Mouse (Mus musculus) T-helper 1 cell (primary cell): ENCODE measurements around the gene Bag2.

Source experiments
- in situ Hi-C: fragments of 300-600 bp; cut with MboI, MseI; formaldehyde crosslinking; loops from one replicate; pipeline ENCODE4 v1.15.1; 2025; ENCODE audit warnings: high pct_unique_total_duplicates

Gene Bag2

GRCm38 (mm10) chr1:33757491-33758041 is at the start of gene Bag2:
Gene Bag2, minus strand, starts transcription at chr1:33757795.
- in situ Hi-C loops = no loop called here

- in situ Hi-C loops = no loop called here
Measured at GRCm38 (mm10) chr1:33803323-33803722, 45.7 kb upstream of the Bag2 start.

DNA sequence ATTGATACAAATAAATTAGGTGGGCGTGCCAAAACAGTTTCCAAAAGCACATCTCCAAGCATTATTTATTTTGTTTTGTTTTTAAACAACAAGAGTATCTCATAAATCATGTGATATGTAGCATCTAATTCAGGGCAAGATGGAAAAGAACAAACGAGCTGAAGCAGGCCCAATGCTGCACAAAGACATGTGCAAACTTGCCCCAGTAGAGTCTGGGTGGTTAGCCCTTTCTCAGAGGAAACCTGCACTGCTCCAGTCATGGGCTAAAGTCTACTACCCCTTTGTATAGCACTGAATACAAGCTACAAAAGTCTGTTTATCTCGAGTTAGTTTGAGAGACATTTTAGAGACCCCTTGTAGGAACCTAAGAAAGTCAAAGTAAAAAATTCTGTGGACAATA is 42.0 kb upstream of the Bag2 start:
- in situ Hi-C loops = no loop called here

DNA sequence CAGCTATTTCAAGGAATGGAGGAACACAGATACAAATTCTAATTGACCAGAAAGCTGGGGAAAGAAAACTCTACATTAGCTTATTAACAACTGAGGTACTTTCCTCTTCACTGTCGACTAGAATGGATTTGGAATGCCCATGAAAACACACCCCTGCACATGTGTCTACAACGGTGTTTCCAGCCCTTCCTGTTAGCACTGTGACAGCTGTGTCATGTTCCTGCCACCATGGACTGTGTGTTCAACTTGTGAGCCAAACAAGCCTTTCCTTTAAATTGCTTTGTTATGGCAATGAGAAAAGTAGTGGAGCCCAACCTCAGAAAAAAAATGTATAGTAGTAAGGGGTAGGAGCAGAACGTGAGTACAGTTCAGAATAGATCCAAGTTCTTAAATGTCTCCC is 30.9 kb upstream of the Bag2 start:
- in situ Hi-C loops = no loop called here

GRCm38 (mm10) chr1:33788072-33788471 is 30.5 kb upstream of the Bag2 start:
- in situ Hi-C loops = no loop called here

GRCm38 (mm10) chr1:33784561-33784960 is 27.0 kb upstream of the Bag2 start:
- in situ Hi-C loops = no loop called here

- in situ Hi-C loops = no loop called here
Measured at GRCm38 (mm10) chr1:33776175-33776611, 18.6 kb upstream of the Bag2 start.

DNA sequence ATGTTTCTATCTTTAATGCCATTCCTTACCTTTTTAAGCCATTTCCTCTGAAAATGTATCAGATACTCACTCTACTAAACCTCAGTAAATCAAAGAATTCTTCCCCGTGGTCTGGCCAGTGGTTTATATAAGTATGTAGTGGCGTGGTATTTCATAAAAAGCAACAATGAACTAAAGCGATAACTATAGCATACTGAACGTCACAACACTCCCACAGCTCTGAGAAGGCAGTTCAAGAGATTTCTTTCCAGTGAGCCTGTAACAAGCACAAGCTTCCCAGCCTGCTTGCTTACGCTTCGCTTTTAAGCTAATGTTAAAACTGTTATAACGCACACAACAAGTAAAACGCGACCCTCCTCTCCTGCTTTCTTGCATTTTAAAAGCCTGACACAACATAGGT is 14.5 kb upstream of the Bag2 start:
- in situ Hi-C loops = no loop called here

- in situ Hi-C loops = no loop called here
Measured at GRCm38 (mm10) chr1:33771621-33772020, 14.0 kb upstream of the Bag2 start.

DNA sequence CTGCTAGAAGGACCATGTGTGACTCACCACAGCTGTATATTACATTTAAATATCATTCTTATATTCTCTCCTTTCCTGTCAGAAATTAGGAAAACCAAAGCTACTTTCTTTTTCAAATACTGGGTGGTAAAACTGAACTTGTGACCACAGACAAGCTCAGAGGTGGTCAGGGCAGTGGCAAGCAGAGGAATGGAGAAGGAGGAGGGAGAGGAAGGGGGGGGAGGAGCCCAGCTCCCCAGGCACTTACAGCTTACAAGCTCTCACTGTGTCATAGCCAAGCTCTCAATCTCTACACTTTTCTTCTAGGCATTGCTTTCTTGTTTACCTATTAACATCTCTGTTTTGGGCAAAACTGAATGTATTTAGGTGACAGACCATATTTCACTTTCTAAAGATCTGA is 11.2 kb upstream of the Bag2 start:
- in situ Hi-C loops = no loop called here

DNA sequence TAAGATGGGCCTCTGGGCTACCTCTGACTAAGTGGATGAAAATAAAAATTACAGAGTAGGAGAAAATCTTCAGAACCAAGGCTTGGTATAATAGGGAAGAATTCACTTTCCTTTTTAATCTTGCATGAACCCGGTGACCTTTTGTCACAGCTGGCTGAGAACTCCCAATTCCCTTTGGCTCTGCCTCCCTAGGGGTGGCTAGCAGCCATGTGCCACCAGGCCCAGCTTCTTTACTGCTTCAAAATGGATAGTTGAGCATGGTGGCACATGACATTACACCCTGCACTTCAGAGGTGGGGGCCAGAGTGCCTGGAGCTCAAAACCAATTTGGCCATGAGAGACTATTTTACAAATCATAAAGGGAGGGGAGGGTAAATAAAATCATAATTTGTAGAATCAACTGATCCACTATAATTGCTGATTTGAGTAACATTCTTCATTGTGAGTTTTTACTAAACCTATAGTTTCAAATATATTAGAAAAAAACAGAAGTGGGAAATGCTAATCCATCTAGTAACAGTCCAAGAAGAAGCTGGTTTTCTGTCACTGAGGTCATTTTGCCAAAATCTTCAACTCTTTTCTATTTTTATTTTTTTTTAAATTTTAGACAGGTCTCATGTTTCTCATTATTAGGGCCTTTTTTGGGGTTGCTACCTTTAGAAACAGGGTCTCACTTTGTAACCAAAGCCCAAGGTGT is 10.6 kb upstream of the Bag2 start:
- in situ Hi-C loops = no loop called here

DNA sequence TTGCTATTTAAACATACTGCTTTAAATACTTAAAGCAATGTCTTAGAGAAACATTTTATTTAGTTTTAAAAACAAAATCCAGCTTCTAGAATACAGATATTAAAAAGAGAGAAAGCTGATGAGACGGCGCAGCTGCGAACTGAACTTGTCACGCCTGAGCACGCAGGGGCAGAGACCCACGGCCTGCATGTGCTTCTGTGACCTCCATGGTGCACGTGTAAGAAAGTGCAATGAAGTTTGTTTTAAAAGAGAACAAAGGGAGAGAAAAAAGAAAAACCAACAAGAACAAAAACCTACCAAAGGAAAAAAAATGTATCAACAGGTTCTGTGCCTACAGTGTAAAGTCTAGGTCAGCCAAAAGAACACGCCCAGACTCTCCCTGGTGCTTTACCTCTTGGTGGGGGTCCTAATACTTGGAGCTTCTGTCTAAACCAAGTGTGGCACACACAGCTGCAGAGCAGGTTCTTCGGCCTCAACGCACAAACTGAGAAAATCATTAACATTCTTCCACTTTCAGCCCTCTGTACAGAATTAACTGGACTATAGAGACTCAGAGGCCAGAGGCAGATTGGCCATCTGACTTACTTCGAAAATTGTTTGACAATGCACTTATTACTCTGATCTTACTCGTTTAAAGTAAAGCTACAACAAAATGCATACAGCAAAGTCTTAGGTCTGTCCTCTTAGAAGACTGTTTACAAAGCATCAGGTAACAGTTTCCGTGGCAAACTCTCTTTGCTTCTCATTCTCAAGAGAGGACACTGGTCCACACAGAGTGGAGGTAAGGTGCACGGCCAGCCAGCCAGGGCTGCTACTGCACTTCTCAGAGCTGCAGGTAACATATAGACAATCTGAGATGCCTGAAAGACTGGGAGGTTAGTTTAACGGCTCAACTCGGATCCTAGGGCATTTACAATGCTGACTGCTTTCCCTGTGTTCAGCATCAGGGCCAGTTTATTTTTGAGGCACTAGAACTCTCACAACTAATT is 9.2 kb upstream of the Bag2 start:
- in situ Hi-C loops = no loop called here

GRCm38 (mm10) chr1:33765468-33766080 is 8.0 kb upstream of the Bag2 start:
- in situ Hi-C loops = no loop called here

DNA sequence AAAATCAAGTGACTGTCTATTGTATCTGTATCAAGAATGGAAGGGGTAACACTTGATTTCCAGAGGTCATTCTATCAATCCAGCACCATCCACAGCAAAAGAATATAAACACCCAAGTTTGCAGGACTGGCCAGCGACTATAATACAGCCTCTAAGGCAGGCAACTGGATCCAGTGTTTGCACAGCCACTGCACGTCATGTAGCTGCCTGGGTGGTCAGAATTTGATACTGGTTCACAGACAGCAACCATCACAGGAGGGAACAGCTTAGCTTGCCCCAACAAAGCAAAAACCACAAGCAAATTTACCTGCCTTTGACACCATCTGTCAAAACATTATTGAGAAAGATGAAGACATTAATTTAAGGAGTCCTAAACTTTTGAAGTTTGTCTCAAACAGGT is 6.2 kb upstream of the Bag2 start:
- in situ Hi-C loops = no loop called here

DNA sequence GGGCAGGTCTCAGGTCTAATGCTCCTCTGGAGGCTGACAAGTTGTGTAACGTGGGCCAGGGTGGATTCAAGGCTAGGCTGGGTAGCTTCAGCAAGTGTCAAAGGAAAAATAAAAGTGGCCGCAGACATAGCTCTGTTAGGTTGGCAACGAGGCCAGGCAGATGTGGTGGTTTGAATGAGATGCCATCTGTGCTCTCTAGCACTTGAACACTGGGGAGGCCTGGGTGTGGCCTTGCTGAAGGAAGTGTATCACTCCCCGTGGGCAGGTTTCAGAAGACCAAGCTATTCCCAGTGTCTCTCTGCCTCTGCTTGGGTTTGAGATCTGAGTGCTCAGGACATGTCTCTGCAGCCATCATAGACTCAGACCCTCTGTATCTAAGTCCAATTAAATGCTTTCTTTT is 893 bp upstream of the Bag2 start:
- in situ Hi-C loops = no loop called here

- in situ Hi-C loops = no loop called here
Measured at GRCm38 (mm10) chr1:33757033-33757413, 572 bp downstream of the Bag2 start.

DNA sequence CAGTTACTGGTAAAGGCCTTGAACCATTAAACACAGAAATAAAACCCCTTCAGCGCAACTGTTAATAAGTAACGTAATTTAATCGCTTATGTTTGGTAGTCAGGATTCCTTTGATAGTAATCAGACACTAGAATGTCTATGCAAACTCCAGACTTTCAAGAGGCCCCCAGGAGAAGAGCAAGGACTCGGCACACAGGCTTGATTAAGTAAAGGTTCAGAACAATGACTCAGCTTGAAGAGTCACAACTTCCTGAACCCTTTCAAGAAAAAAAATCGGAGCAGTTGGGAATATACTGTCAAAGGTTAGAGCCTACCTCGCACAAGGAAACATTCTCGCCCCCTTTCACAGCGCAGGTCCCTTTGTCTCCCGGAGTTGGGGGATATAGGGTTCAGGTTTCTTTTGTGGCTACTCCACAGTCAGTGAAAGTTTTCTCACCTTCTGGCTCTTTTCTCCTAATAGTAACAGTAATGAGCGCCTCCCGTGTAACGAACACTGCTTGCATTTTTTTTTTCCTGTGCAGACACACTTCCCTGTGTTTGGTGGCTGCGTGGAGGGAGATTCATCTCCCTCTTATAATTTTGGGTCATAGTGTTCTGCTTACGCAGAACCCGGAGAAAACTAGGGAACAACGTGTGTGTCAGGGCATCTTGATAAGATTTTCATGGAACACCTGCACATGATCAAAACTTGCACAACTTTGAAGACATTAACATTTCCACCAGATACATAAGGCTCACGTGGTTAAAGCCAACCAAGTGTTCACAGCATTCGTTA is 1.1 kb downstream of the Bag2 start:
- in situ Hi-C loops = no loop called here

DNA sequence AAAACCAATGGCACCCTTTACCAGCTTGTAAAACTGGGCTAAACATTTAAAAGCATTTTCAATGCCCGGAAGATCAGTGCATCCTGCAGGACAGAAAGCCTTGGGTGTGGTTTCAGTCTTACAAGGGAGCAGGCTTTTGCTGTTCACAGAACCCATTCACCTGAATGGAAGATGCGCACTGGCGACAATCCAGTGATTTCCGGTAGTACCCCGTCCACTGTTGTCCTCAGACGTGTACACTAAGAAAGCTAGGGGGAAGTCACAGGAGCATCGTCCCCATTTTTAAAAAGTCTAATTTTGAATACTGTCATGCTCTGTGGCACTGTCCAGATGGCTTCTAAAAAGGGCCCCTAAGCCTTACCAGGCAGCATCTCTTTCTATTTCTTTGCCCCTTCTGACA is 1.8 kb downstream of the Bag2 start:
- in situ Hi-C loops = no loop called here

DNA sequence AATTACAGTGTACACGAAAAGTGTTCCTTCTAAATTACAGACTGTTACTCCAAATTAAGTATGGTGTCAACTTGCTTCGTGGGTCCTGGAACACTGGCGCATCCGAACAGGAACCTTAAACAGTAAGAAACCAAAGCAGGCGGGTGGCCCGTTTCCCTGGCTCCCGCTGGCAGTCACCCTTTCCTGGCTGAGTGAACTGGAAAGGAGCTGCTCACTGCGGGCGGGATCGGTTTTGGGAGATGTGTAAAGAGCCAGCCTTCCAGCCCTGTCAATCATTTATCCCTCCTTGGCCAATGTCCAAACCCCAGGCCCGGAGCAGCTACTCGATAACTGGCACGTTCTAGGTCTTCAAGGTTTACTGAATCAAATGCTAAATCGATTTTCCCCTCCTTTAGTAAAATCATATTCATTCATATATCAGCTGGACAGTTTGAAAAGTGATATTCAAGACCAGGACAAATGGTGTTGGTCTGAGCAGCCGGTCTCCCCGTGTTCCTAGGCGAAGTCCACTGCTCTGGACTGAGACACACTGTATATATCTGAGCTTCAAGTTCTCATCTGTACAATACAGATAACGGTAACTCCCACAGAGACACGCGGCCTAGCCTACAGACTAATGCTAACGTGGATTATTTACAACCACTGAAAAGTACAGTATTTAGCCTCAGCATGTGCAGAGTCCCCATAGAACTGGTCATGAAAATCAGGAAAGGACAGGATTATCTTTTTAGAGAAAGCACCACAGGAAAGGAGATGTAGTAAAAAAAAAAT is 2.4 kb downstream of the Bag2 start:
- in situ Hi-C loops = no loop called here

GRCm38 (mm10) chr1:33754089-33754488 is 3.5 kb downstream of the Bag2 start:
- in situ Hi-C loops = no loop called here

- in situ Hi-C loops = no loop called here
Measured at GRCm38 (mm10) chr1:33751283-33751682, 6.3 kb downstream of the Bag2 start.
